Mouse (Mus musculus) yolk sac, embryonic 10.5 days (tissue): ENCODE results near the gene Shc1.

Experiments used
- DNase-seq: peaks from one replicate; pipeline ENCODE4 v3.0.0-alpha.2; 2017; ENCODE audit warnings: low spot score

The Shc1 gene

DNA sequence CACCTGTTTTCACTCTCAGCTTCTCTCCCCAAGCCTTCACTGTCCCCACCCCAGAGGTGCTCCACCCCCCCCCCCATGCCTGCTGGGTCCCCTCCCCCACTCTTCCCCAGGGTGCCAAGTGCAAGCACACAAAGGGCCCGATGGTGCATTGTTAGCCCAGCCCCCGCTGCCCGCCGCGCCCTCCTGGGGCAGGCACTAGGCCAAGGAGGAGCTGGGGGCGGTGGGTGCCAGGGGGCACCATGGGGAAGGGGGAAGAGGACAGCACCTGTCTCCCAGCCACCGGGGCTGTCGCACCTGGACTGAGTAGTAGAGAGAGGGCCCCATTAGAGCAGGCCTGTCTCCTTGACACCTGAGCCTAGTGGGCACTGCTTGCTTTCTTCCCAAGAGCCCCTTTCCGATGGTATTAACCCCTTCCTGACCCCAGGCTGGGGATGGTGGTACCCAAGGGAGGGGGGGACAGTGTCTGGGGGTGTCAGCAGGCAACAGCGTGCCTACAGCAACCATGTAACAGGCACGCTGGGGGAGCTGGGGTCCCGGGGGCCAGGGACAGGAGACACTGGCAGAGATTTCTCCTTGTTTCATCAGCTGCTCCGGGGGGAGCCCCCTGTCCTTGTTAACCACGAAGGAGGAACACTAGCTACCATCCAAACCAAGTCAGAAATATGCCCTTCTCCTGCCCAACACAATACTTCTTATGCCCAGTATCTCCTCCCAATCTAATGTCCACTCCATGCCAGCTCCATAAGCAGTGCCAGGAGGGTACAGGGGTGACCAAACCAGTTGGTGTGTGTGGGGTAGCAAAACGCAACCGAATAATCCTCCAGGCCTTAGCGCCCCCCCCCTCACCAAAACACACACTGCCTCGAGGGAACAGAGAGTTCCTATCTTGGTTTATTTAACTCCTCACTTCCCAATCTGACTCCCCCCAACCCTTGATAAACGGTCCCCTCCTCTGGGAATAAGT is 27.3 kb upstream of the Shc1 start:
- no peak for DNase-seq

DNA sequence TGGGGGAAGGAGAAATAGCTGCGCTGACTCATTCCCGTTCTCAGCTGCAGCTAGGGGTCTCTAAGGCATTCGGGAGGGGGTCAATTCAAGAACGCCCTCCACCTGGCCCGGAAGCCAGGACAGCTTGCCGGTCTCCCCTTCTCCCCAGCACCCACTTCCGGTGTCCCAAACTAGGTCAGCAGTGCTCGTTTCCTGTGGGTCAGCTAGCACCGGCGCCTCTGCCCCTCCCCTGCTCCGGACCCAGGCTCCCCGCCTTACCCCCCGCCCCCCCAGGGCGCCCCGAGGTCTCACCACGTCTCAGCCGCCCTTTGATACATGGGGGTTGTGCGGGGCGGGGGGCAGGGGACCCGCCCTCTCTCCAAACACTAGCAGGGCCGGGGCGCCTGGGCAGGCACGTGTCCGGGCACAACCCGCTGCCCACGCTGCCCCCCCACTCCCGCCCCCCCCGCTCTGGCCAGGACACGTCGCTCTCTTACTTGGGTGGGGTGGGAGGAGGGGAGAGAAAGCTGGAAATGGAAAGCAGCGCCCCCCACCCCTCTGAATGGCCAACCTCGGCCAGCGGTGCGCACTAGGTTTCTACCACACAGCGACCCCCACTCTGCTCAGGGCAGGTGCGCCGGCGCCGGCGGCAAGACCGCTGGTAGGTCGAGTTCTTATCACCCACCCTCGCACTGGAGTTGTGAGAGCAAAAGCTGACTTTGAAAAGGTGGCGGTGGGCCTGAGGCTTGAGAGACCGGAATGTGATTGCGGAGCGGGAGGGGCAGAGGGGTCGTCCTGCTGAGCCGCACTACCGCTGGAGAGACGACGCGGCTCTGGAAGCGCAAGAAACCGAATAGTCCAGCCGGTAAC is 26.4 kb upstream of the Shc1 start:
- DNase-seq: peak; percentile 54

DNA sequence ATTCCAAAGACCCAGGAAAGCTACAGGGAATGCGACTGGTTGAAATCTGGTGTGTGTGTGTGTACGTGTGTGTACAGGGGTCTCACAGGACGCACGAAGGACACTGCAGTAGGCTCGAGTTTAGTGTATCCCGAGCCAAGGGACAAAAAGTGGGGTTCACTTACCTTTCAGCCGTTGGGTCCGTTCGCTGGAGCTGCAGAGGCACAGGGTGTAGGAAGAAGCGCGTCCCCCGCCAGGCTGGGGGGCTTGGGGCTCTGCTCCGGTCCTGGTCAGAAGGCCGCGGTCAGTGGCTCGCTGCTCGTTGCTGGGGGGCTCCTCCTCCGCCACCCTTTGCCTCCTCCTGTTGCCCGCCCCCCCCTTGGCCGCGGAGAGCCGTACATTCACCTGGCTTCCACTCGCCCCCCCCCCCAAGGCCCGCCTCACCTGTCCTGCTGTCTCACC is 25.4 kb upstream of the Shc1 start:
- peak; percentile 40 for DNase-seq

DNA sequence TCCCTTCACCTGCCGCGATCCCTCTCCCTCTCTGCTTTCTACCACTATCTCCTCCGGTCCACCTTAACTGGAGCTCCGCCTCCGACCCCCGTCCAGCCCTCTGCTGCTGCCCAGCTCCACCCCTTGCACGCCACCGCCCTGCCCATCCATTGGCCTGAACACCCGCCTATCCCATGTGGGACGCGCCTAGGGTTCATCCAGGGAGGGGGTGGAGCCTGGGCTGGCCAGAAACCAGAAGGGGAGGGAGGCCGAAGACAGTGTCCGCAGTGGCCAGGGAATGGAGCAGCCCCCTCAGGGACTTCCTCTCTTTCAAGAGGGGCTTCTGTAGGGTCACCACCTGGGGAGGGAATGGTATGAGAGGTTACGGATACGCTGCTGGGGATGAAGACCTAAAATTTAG is 24.6 kb upstream of the Shc1 start:
- peak; percentile 99 for DNase-seq

DNA sequence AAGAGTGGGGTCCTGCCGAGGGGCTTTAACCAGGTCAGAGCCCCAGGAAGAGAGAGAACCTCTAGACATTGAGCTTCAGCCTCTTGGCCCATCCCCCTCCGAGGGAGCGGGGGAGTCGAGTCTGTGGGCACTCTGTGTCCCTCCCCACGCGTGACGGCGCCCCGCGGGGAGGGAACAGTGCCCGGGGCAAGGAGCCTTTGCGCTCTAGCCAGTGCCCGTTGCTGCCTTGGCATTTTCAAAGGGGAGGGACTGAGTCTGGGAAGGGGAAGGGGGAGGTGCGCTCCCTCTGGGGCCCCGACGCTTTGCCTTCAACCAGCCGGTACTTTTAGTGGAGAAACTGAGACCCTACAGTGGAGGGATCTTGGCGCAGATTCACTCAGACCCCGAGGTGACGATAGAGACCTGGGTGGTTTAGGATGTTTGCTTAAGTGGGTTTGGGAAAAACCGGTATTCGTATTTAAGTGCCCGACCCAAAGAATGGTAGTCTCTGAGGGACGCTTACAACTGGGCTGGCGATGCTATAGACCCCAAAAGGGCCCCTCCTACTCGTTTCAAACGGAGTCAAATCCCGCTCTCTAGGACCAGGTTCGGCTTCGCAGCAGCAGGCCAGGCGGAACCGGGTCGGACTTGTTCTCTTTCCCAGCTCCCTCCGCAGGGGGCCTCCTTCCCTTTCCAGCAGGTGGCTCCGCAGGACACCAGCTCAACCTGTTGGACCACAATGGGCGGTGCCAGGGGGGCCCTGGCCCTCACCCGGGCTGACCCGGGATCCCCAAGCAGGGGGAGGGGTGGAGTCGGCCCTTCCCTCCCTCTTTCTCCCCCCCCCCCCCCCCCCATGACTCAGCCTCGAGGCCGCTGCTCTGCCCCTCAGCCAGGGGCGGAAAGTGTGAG is 24.0 kb upstream of the Shc1 start, which contains the start of gene Zbtb7b:
Zbtb7b (minus strand) TSS at position 771 of the 888 bp plus-strand sequence.
- peak; percentile 86 for DNase-seq

DNA sequence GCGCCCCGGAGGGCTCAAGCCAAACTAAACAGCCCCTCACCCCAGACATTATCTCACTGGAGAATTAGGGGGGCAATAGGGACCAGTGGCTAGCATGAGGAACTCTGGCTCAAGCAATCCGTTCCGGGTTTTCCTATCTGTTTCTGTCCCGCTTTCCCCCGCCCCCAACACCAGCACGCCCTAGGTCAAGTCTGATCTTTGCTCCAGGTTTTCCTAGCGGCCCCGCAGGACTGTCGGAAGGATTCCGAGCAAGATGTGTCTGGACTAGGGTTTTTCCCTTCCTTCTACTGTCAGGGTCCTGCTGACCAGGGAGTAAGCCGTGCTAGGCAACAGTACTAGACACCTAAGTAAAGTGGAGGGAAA is 23.4 kb upstream of the Shc1 start:
- DNase-seq: peak; percentile 92

DNA sequence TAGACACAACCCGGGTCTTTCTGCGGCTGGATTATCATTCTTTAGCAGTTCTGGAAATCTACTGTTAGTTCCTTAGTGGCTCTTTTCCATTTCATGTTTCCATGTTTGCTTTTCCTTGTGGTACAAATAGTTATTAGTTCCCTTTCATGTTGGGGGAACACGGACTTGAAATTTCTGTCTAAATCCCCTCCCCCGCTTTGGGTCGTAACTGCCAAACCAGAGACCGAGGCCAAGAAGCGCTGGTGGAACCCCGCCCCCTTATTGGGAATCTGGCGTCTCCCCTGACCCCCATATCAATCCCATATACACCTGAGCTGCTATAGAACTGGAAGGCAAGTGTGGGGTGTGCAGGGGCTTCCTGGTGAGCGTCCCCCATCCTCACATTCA is 22.8 kb upstream of the Shc1 start:
- DNase-seq: no peak

DNA sequence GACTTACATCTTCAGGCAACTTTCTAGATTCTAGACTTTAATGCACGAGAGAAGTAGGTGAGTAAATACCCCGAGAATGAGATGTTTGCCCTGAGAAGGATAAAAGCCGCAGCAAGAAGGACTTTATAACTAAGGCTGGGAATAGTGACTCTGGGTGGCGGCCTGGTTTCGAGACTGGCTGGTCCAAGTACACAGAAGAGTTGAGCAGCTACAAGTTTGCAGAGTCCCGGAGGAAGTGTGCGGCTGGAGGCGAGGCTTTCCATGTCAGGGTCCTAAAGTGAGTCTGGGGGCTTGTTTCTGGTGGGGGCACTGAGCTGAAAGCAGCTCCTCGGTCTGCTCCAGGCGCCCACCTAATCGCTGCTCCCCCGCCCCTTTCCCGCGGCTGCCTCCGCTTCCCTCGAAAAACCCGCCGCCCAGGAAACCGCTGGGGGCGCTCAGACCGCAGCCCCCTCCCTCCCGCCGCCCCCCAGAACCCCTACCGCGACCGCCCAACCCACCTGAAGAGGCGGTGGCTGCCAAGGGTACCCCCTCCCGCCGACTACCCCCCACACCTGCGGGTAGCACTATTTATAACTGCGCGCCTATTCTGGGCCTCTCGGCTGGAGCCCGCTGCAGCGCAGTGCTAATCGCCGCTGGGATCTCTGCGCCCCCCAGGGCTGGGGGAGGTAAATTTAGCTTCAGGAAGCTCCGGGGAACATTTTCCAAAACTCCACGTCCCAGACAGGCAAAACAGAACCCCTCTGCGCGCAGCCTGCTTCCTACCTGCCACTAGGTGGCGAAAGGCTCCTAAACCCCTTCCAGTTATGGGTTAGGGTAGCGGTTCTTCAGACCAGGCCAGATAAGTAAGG is 22.2 kb upstream of the Shc1 start:
- peak; percentile 68 for DNase-seq

DNA sequence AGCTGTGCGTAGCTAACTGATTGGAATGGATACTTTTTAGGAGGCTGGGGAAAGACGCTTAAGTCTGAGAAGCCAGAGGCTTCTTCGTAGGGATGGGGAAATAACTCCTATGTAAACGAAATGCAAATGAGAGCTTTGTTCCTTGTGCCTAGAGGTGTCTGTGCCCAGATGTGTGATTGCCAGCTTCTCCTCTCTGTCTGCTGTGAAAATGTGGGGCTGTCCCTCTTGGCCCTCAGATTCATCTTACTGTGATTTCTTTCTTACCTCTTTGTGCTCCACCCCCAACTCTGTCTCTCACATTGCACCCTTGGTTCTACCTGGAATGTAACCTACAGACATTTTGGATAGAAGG is 21.6 kb upstream of the Shc1 start:
- no peak for DNase-seq

DNA sequence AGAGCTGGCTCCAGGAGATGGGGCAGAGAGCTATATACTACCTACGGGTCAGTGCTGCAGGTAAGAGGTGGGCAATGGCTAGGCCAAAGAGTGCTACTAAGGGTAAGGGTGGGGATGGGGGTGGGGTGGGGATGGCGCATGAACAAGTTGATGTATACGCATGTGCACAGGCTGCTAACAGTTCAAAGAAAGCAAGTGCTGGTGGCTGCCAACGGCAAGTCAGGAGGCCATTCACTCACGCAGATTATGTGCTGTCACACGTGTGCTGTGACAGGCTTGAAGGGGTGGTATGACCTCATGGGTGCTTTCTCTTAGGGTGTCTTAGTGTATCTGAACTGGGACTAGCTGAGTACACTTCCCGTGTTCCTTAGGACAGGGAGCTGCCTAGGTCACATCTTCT is 16.9 kb upstream of the Shc1 start:
- no peak for DNase-seq

DNA sequence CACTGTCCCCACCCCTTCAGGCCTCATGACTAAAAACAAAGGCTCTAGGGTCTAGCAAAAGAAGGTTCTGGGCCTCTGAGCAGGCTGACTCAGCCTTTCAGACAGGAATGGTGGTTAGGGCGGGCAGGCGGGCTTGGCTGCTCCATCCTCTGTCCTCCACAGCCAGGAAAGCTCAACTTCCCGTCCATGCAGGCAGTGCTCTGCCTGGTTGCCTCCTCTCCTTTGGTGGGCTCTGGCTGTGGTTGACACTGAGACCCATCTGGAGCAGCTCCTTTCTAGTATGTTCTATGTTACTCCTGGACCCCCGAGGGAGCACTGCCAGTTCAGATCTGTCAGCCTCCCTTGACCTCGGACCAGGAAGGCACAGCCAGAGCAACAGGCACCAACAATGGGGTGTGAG is 15.6 kb upstream of the Shc1 start, which contains the start of gene Lenep:
Lenep (minus strand) TSS at position 101 of the 400 bp plus-strand sequence.
- no peak for DNase-seq

DNA sequence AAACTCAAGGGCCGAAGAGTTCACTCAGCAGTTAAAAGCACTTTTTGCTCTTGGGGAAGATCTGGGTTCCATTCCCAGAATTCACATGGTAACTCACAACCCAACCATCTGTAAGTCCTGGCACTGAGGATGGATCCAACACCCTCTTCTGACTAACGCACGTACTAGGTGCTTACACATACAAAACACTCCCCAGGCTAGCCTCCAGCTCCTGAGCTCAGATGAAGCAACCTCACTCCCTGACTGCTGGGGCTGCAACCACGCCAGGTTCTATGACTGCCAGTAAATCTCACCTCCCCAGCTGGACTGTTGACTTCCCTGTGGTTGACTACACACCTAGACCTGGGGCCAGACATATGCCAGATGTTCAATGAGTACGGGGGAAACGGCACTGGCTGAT is 11.4 kb upstream of the Shc1 start:
- no peak for DNase-seq

DNA sequence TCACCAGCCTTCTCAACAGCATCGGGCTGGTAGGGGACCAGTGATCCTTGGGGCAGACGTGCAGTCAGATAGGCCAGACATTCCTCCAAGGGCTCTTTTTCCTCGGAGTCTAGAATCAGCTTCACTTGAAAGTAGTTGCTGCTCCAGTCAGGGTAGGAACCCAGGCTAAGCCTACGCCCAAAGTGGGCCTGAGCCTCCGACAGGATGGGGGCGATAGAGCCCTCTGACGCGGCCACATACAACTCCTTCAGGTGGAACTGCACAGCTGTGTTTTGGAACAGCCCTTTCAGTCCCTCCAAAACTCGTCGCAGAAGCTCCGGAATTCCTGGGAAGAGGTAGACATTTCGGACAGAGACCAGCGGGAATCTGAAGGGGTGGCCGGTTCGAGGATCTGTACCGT is 9.8 kb upstream of the Shc1 start:
- DNase-seq: no peak

DNA sequence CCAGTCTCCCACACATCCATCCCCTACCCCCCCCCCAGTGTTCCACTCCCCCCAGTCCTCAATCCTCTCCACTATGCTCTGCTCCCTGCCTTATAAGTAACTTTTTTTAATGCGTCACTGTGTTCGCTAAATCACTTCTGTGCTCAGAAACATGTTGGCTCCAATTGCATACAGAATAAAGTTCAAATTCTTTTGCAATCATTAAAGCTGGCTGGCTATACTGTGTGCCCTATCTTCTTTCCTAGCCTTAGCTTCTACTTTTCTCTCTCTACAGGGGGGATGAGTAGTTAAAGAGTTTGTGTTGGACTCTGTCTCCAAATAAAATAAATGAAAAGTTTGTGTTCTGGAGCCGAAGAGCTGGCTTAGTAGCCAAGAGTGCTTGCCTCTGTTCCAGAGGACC is 8.5 kb upstream of the Shc1 start:
- DNase-seq: no peak

DNA sequence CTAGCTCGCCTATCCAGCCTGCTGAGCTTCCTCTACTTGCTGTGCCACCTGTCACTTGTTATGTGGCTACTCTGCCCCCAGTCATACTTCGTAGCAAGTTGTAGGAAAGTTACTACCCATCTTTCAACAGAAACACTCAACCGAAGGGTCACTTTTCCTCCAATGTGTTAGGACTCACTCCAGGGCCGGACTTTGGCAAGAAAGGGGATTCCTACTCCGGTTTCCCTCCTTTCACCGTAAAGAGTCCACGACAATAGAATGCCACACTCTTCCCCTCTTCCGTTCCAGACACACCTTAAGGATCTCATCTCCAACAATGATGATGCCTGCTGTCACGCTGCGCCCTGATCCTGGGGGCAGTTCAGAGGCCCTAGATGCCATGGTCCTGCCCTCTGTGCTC is 7.4 kb upstream of the Shc1 start:
- no peak for DNase-seq

DNA sequence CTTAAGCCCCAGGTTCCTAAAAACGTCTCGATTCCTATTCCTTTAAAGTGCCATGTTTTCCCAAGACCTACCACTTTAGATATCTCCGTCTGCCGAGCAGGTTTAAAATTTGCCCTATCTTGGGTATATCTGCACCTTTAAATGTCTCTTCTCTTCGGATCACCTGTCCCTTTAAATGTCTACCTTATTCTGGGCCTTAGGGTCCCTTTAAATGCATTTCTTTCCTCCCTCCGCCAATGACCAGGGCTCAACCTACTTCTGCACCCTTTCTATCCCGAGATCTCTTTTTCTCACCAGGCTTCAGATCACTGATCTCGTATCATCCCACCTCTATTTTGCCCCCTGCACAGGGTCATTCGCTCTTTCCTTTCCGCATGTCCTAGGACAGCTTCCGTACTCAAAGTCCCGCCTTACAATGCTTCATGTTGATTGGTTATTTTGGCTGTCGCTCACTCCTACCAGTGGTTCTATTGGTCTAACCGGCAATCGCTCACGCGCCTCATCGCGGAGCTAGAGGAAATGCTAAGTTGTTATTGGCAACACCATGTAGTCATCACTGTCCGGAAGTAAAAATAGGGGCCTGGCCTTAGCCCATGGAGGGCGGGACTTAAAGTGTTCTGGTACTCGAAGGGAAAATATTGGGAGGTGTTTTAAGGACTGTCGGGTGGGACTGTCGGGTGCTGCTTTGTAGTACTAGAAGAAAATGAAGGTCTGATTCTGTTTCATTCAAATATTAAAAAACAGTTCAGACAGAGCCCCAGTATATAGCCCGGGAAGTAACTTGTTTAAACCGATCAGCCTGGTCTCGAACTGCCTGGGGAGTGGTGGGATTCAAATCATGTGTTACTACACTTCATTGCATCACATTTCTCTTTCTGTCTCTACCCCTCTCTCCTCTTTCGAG is 6.5 kb upstream of the Shc1 start, which contains the start of gene Flad1:
Flad1 (minus strand) TSS at position 381 of the 904 bp plus-strand sequence.
- DNase-seq: peak; percentile 100

DNA sequence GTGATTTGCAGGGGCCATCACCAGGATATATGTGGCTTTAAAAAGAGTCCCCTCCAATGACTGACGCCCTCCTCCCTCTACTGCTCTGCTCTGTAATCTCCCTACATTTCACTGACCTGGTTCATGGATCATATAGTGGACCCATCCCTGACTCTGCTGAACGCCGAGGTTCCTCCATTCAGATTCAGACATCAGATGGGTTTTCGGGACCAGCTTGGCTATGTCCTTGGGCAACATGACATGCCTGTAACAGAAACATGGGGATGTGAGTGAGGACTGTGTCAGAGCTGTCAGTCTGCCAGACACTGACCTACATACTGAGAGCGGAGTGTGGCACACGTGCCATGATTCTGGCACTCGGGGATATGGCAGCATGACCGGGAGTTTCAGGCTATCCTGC is 2.1 kb upstream of the Shc1 start:
- DNase-seq: no peak

DNA sequence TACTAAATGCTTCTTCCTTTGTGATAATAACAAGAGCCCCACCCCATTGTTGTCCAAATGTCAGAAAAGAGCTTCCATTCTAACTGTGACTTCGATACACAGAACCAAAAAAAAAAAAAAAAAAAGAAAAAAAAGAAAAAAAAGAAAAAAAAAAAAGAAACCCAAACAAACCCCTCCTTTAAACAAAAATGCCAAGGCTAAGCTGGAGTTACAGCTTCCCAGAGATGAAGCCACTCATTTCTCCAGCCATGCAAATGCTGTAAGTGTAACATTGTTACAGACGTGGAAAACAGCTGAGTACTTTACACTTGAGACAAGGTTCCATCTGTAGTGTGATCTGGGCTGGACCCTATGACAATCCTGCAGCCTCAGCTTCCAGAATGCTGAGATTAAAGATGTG is 1.1 kb upstream of the Shc1 start:
- DNase-seq: no peak

DNA sequence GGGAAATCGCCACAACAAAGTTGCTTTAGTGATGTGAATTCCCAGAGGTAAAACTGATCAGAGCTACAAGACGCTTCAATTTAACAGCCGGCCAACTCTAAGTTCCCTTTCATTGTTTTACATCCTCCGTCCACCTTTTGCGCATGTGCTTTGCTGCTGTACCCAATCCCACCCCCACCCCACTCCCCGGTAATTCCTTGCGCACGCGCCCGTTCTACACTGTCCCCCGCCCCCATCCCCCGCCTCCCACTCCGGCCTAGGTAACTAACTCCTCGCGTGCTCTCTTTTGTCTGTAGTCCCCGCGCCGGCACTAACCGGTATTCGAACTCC is 438 bp upstream of the Shc1 start:
- DNase-seq: no peak

DNA sequence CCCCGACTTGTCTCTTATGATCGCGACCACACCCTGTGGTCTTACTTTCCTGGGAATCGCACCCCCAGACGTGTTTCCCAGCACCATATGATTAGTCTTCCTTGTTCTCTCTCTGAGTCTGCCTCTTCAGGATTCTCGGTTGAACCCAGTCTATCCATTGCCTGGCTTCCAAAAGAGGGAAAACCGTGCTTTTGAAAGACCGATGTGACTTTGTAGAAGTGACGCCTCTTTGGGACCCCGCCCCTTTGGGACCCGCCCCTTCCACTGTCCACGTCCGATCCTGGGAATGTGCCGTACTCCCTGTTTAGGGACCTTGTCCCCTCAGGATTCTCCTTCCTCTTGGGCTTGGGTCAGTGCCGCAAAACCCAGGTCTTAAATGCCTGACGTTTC is 613 bp downstream of the Shc1 start:
- DNase-seq: peak; percentile 92
